Mouse (Mus musculus) cortical plate, adult 2 months (tissue): ENCODE data around the gene Olfr617. TPM values are rescaled to one million over a fixed set of nuclear protein-coding genes. Genes with fewer than 3 reads are reported as not detected.
"Not testable (repeated sequence)": the region's sequence is repeated elsewhere in the genome, so short reads cannot be mapped to it uniquely, and the experiment has no call there.

ENCODE experiments used
- H3K27ac ChIP-seq: fragments of 200-500 bp; 2 replicates; pipeline ENCODE4 v1.5.1; 2012; ENCODE audit warnings: low read length, control low read depth, inconsistent platforms; ENCODE audit not compliant: insufficient read depth
- H3K4me1 ChIP-seq: fragments of 200-500 bp; 2 replicates; pipeline ENCODE4 v1.6.1; 2011; ENCODE audit warnings: low read length; ENCODE audit not compliant: control insufficient read depth, insufficient read depth
- H3K4me3 ChIP-seq: fragments of 200-500 bp; 2 replicates; pipeline ENCODE4 v1.5.1; 2011; ENCODE audit warnings: mild to moderate bottlenecking, low read length, control low read depth; ENCODE audit not compliant: insufficient read depth
- CTCF ChIP-seq: fragments of 200-500 bp; IDR thresholded peaks from 2 replicates; pipeline ENCODE4 v1.5.1; 2011; ENCODE audit warnings: mild to moderate bottlenecking, control low read depth, low read length; ENCODE audit not compliant: insufficient read depth; ENCODE audit errors: extremely low read depth
- POLR2A ChIP-seq: fragments of 200-500 bp; IDR thresholded peaks from 2 replicates; pipeline ENCODE4 v1.6.1; 2011; ENCODE audit warnings: mild to moderate bottlenecking, low read length, control low read depth; ENCODE audit not compliant: insufficient read depth; ENCODE audit errors: extremely low read depth
- polyA plus RNA-seq: library from polyadenylated mRNA; depleted of rRNA; stranded (reverse); fragments of >200 nt; gene quantifications from 2 replicates; pipeline ENCODE4 v1.2.3, GENCODE M21; 2012; rRNA removed

Gene Olfr617
- not detected in 2 replicates for polyA plus RNA-seq

GRCm38 (mm10) chr7:103572761-103573160 is at the start of gene Olfr617:
Olfr617 (plus strand) TSS chr7:103573061.
- no peak for TF ChIP-seq POLR2A
- no peak for TF ChIP-seq CTCF
- Histone ChIP-seq H3K4me1 (no peaks in the 10 kb centered on the region), H3K4me3 (no peak within 1 kb of the TSS), H3K27ac (no peak within 1 kb of the TSS)

- H3K4me1 ChIP-seq, H3K27ac ChIP-seq, H3K4me3 ChIP-seq: not testable (repeated sequence)
These were observed 30.2 kb upstream of the Olfr617 start, which contains the start of gene Olfr612 for GRCm38 (mm10) chr7:103542617-103543016. Olfr612 (minus strand) TSS chr7:103542717.

GRCm38 (mm10) chr7:103547774-103548173 is 25.1 kb upstream of the Olfr617 start, which contains the start of gene Olfr613:
Olfr613 (plus strand) TSS chr7:103548074.
- no peak within 1 kb of the TSS for H3K27ac ChIP-seq
- TF ChIP-seq CTCF: no peak

GRCm38 (mm10) chr7:103555779-103556178 is 17.1 kb upstream of the Olfr617 start, which contains the start of gene Olfr615:
Olfr615 (plus strand) TSS chr7:103556079.
- H3K4me1 ChIP-seq: no peaks in the 10 kb centered on the region
- H3K4me3 ChIP-seq: no peak within 1 kb of the TSS
- H3K27ac ChIP-seq: no peak within 1 kb of the TSS
- TF ChIP-seq POLR2A (no peak), CTCF (no peak)

More at GRCm38 (mm10) chr7:103547774-103548173, 25.1 kb upstream of the Olfr617 start, which contains the start of gene Olfr613:
- no peaks in the 10 kb centered on the region for H3K4me1 ChIP-seq
- H3K4me3 ChIP-seq: no peak within 1 kb of the TSS

- TF ChIP-seq CTCF (no peak), POLR2A (no peak)
These were observed 3.8 kb upstream of the Olfr617 start, which contains the start of gene Olfr616 for GRCm38 (mm10) chr7:103569043-103569442. Olfr616 (minus strand) TSS chr7:103569143.

GRCm38 (mm10) chr7:103589803-103590202 is 16.9 kb downstream of the Olfr617 start, which contains the start of gene Olfr618:
Olfr618 (plus strand) TSS chr7:103590103.
- TF ChIP-seq CTCF (no peak), POLR2A (no peak)
- no peaks in the 10 kb centered on the region for H3K4me1 ChIP-seq
- no peak within 1 kb of the TSS for H3K27ac ChIP-seq
- no peak within 1 kb of the TSS for H3K4me3 ChIP-seq

More at GRCm38 (mm10) chr7:103569043-103569442, 3.8 kb upstream of the Olfr617 start, which contains the start of gene Olfr616:
- Histone ChIP-seq H3K27ac (no peak within 1 kb of the TSS), H3K4me3 (no peak within 1 kb of the TSS), H3K4me1 (no peaks in the 10 kb centered on the region)

- H3K27ac ChIP-seq: no peak within 1 kb of the TSS
- H3K4me1 ChIP-seq: no peaks in the 10 kb centered on the region
- TF ChIP-seq POLR2A: no peak
- no peak for TF ChIP-seq CTCF
- H3K4me3 ChIP-seq: no peak within 1 kb of the TSS
These were observed 27.4 kb downstream of the Olfr617 start, which contains the start of gene Olfr619 for GRCm38 (mm10) chr7:103600275-103600674. Olfr619 (plus strand) TSS chr7:103600575.

- Histone ChIP-seq H3K4me3 (no peak overlapping the region), H3K27ac (no peak overlapping the region), H3K4me1 (no peaks in the 10 kb centered on the region)
- no peak for TF ChIP-seq POLR2A
- no peak for TF ChIP-seq CTCF
These were observed 34.6 kb downstream of the Olfr617 start for GRCm38 (mm10) chr7:103607425-103607824.

GRCm38 (mm10) chr7:103612434-103612833 is 39.6 kb downstream of the Olfr617 start, which contains the start of gene Olfr620:
Olfr620 (minus strand) TSS chr7:103612534.
- TF ChIP-seq POLR2A: no peak
- TF ChIP-seq CTCF: no peak
- no peaks in the 10 kb centered on the region for H3K4me1 ChIP-seq
- H3K27ac ChIP-seq: no peak within 1 kb of the TSS
- H3K4me3 ChIP-seq: no peak within 1 kb of the TSS

Other genes starting within 250 kb of the Olfr617 start
- gene Olfr598, start 249.5 kb upstream of the Olfr617 start, polyA plus RNA-seq: not detected in 2 replicates
- not detected in 2 replicates for gene Olfr599, start 237.1 kb upstream of the Olfr617 start, polyA plus RNA-seq
- not detected in 2 replicates for gene Olfr600, start 223.4 kb upstream of the Olfr617 start, polyA plus RNA-seq
- gene Olfr601, start 210.4 kb upstream of the Olfr617 start, polyA plus RNA-seq: not detected in 2 replicates
- gene Olfr603, start 186.9 kb upstream of the Olfr617 start, polyA plus RNA-seq: not detected in 2 replicates
- not detected in 2 replicates for gene Usp17lc, start 158.0 kb upstream of the Olfr617 start, polyA plus RNA-seq
- not detected in 2 replicates for gene Olfr605, start 127.6 kb upstream of the Olfr617 start, polyA plus RNA-seq
- not detected in 2 replicates for gene Olfr606, start 124.0 kb upstream of the Olfr617 start, polyA plus RNA-seq
- not detected in 2 replicates for gene Olfr607, start 108.9 kb upstream of the Olfr617 start, polyA plus RNA-seq
- gene Olfr608, start 103.2 kb upstream of the Olfr617 start, polyA plus RNA-seq: not detected in 2 replicates
- not detected in 2 replicates for gene Olfr609, start 75.0 kb upstream of the Olfr617 start, polyA plus RNA-seq
- gene Olfr610, start 60.9 kb upstream of the Olfr617 start, polyA plus RNA-seq: not detected in 2 replicates
- not detected in 2 replicates for gene Olfr611, start 52.2 kb upstream of the Olfr617 start, polyA plus RNA-seq
- not detected in 2 replicates for gene Olfr612, start 30.3 kb upstream of the Olfr617 start, polyA plus RNA-seq
- not detected in 2 replicates for gene Olfr613, start 25.0 kb upstream of the Olfr617 start, polyA plus RNA-seq
- gene Olfr615, start 17.0 kb upstream of the Olfr617 start, polyA plus RNA-seq: not detected in 2 replicates
- not detected in 2 replicates for gene Olfr616, start 3.9 kb upstream of the Olfr617 start, polyA plus RNA-seq
- not detected in 2 replicates for gene Olfr618, start 17.0 kb downstream of the Olfr617 start, polyA plus RNA-seq
- gene Olfr619, start 27.5 kb downstream of the Olfr617 start, polyA plus RNA-seq: not detected in 2 replicates
- gene Olfr620, start 39.5 kb downstream of the Olfr617 start, polyA plus RNA-seq: not detected in 2 replicates
- gene Olfr622, start 69.6 kb downstream of the Olfr617 start, polyA plus RNA-seq: not detected in 2 replicates
- gene Olfr623, start 90.6 kb downstream of the Olfr617 start, polyA plus RNA-seq: not detected in 2 replicates
- gene Olfr624, start 98.1 kb downstream of the Olfr617 start, polyA plus RNA-seq: 0.02 TPM in 1 of 2 replicates, not detected in the other
- gene Olfr625-ps1, start 109.7 kb downstream of the Olfr617 start, polyA plus RNA-seq: not detected in 2 replicates
- gene Olfr243, start 141.6 kb downstream of the Olfr617 start, polyA plus RNA-seq: not detected in 2 replicates
- gene Olfr628, start 157.3 kb downstream of the Olfr617 start, polyA plus RNA-seq: not detected in 2 replicates
- not detected in 2 replicates for gene Olfr629, start 171.9 kb downstream of the Olfr617 start, polyA plus RNA-seq
- gene Olfr630, start 184.3 kb downstream of the Olfr617 start, polyA plus RNA-seq: not detected in 2 replicates
- gene Olfr69, start 198.5 kb downstream of the Olfr617 start, polyA plus RNA-seq: not detected in 2 replicates
- gene Olfr68, start 206.6 kb downstream of the Olfr617 start, polyA plus RNA-seq: not detected in 2 replicates
- gene Olfr67, start 218.8 kb downstream of the Olfr617 start, polyA plus RNA-seq: not detected in 2 replicates
- gene Hbb-bt, start 240.9 kb downstream of the Olfr617 start, polyA plus RNA-seq: 56.3 and 87.5 TPM in 2 replicates